Mouse (Mus musculus): ENCODE measurements around the gene Atrnl1. TPM values are rescaled to one million over a fixed set of nuclear protein-coding genes. Genes with fewer than 3 reads are reported as not detected.

Gene Atrnl1
- polyA plus RNA-seq (2014; fragmentation: Nextera tagmentation; extraction: Ambion mirVana) = 5.2 and 6.0 TPM in 2 replicates

DNA sequence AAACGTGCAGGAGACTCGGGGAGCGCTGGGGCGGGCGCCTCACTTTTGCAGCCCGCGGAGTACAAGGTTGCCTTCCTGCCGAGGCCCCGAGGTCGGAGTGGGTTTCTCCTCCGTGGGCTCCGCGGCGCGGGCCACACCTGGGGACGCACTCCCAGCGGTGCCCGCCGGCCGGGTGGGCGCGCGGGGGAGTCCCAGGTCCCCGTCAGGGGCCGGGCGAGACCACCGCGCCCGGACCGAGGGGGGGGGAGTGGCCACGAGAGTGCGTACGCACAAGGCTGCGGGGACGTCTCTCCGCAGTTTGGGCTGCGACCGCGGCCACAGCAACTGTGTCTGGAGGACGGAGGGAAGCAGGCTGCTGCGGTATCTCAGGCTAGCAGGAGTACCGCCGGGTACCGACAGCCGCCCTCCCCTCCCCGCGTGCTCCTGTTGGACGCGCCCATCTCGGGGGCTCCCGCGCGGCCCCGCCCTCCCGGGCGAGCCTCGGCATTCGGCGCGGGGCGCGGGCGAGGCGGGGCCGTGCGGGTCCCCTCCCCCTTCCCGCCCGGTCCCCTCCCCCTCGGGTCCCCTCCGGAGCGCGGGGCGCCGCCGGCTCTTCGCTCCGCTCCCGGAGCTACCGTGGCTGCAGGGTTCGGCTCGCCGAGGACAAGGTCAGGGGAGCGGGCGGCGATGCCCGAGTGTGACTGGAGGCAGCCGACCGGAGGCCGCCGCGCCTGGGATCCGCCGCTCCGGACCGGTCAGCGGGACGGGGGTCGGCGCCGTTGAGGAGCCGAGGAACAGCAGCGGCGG is at the start of gene Atrnl1:
TSS of gene Atrnl1 (plus strand) at position 559 of the 786 bp plus-strand sequence.
- WGBS = under 1% methylated on average over 75 of the region's 103 CpGs
- peak within 1 kb of the TSS; percentile 96 for H3K27ac ChIP-seq (replicated peaks; ENCODE audit: low read depth, low read length)
- peak; percentile 90 for ATAC-seq (ENCODE audit: insufficient number of reproducible peaks, low FRiP score, low TSS enrichment, low read depth)
- H3K36me3 ChIP-seq (ENCODE audit: control insufficient read depth, insufficient read depth, low read length) = no peaks in the 10 kb centered on the region
- peak; percentile 89 for DNase-seq (ENCODE audit: low spot score)
- no peaks in the 10 kb centered on the region for H3K27me3 ChIP-seq (ENCODE audit: control insufficient read depth, insufficient read depth, low read length)
- peak within 1 kb of the TSS; percentile 92 for H3K4me3 ChIP-seq (ENCODE audit: low read depth, low read length)
- peak within 1 kb of the TSS; percentile 98 for H3K4me2 ChIP-seq (ENCODE audit: low read depth, severe bottlenecking)
- H3K9me3 ChIP-seq (ENCODE audit: control insufficient read depth, low read length) = no peaks in the 10 kb centered on the region
- peaks cover 7% of the 10 kb centered on the region; the same call in 1 of the 2 replicates for H3K4me1 ChIP-seq (ENCODE audit: control insufficient read depth, insufficient read depth, low read length)
- peak within 1 kb of the TSS; percentile 97 for H3K9ac ChIP-seq (ENCODE audit: low read length)

DNA sequence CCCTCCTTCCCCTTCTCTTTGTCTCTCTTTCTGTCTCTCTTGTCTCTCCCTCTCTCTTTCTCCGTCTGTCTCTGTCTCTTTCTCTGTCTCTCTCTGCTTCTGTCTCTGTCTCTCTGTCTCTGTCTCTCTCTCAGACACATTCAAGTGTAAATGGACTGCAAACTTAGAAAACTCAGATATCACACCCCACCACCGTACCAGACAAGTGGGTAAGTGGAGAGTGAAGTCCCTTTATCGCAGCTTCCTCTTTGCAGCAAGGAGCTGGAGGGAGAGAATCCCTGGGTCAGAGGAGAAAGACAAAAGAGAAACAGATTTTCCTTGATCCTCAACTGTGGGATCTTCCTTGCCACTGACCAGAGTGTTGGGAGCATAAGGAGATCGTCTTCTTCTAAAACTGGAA is 49.3 kb upstream of the Atrnl1 start:
- Histone ChIP-seq H3K4me1 (ENCODE audit: control insufficient read depth, insufficient read depth, low read length) (no peaks in the 10 kb centered on the region), H3K36me3 (ENCODE audit: control insufficient read depth, insufficient read depth, low read length) (no peaks in the 10 kb centered on the region), H3K27ac (replicated peaks; ENCODE audit: low read depth, low read length) (no peak overlapping the region), H3K4me3 (ENCODE audit: low read depth, low read length) (no peak overlapping the region), H3K9me3 (ENCODE audit: control insufficient read depth, low read length) (no peaks in the 10 kb centered on the region), H3K9ac (ENCODE audit: low read length) (no peak overlapping the region), H3K27me3 (ENCODE audit: control insufficient read depth, insufficient read depth, low read length) (no peaks in the 10 kb centered on the region), H3K4me2 (ENCODE audit: low read depth, severe bottlenecking) (no peak overlapping the region)
- WGBS = 82% methylated on average over 4 of the region's 4 CpGs
- ATAC-seq (ENCODE audit: insufficient number of reproducible peaks, low FRiP score, low TSS enrichment, low read depth) (no peak), DNase-seq (ENCODE audit: low spot score) (no peak)

DNA sequence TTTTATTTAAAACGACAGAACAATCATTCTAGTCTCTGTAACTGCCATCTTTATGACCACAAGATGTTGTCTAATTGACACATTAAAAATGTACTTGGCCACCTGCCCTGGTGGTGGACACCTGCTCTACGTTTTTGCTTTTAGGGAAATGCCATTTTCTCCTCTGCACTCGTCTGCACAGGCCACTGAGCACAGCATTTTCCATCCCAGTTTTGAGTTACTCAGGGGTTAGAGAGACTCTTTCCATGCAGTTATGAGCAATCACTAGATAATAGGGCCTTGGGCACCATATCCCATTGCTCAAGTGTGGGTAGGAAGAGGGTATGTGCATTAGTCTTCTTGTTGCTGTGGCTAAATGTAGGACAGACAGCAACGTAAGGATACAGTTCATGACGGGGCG is 41.8 kb upstream of the Atrnl1 start:
- no peak for ATAC-seq (ENCODE audit: insufficient number of reproducible peaks, low FRiP score, low TSS enrichment, low read depth)
- H3K27me3 ChIP-seq (ENCODE audit: control insufficient read depth, insufficient read depth, low read length) = no peaks in the 10 kb centered on the region
- DNase-seq (ENCODE audit: low spot score) = no peak
- 78% methylated on average over 6 of the region's 6 CpGs for WGBS
- H3K27ac ChIP-seq (replicated peaks; ENCODE audit: low read depth, low read length) = no peak overlapping the region
- no peak overlapping the region for H3K4me3 ChIP-seq (ENCODE audit: low read depth, low read length)
- H3K36me3 ChIP-seq (ENCODE audit: control insufficient read depth, insufficient read depth, low read length) = no peaks in the 10 kb centered on the region
- H3K4me2 ChIP-seq (ENCODE audit: low read depth, severe bottlenecking) = no peak overlapping the region
- H3K9me3 ChIP-seq (ENCODE audit: control insufficient read depth, low read length) = no peaks in the 10 kb centered on the region
- no peaks in the 10 kb centered on the region for H3K4me1 ChIP-seq (ENCODE audit: control insufficient read depth, insufficient read depth, low read length)
- H3K9ac ChIP-seq (ENCODE audit: low read length) = no peak overlapping the region

DNA sequence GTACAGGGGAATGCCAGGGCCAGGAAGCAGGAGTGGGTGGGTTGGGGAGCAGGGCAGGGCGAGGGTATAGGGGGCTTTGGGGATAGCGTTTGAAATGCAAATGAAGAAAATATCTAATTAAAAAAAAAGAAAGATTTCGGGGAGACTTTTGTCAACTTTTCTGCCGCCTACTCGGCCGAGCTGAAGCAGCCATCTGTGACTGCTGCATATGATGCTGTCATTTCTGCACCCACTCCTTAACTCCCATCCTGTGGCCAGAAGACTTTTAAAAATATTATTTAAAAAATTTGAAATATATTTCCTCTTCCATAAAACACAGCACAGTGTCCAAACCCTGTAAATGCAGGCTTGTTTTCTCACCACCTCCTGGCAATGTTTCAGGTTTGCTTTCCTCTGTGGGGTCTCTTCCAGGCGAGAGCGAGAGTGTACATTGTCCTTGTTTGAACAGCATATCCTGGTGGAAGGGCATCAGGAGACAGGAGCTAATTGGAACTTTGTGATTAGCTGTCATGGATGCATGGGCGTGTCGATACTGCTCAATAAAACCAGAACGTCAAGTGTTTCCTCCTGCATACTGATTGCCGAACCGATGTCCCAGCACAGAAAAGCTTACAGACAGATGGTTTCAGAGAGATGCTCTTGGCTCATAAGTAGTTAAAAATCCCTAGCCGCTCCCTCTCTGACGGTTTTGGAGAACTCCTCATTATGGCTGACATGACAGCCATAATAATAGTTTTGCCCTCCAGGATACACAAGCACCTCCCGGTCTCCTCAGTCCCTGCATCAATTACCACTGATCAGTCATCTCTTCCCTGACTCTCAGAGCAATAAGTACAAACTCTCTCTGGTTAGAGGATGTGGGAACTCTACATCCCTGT is 38.2 kb upstream of the Atrnl1 start:
- ATAC-seq (ENCODE audit: insufficient number of reproducible peaks, low FRiP score, low TSS enrichment, low read depth) (no peak), DNase-seq (ENCODE audit: low spot score) (no peak)
- H3K4me2 ChIP-seq (ENCODE audit: low read depth, severe bottlenecking) = no peak overlapping the region
- no peak overlapping the region for H3K4me3 ChIP-seq (ENCODE audit: low read depth, low read length)
- H3K9me3 ChIP-seq (ENCODE audit: control insufficient read depth, low read length) = no peaks in the 10 kb centered on the region
- H3K36me3 ChIP-seq (ENCODE audit: control insufficient read depth, insufficient read depth, low read length) = no peaks in the 10 kb centered on the region
- H3K9ac ChIP-seq (ENCODE audit: low read length) = no peak overlapping the region
- WGBS = 80% methylated on average over 16 of the region's 16 CpGs
- H3K27ac ChIP-seq (replicated peaks; ENCODE audit: low read depth, low read length) = no peak overlapping the region
- no peaks in the 10 kb centered on the region for H3K4me1 ChIP-seq (ENCODE audit: control insufficient read depth, insufficient read depth, low read length)
- H3K27me3 ChIP-seq (ENCODE audit: control insufficient read depth, insufficient read depth, low read length) = no peaks in the 10 kb centered on the region

DNA sequence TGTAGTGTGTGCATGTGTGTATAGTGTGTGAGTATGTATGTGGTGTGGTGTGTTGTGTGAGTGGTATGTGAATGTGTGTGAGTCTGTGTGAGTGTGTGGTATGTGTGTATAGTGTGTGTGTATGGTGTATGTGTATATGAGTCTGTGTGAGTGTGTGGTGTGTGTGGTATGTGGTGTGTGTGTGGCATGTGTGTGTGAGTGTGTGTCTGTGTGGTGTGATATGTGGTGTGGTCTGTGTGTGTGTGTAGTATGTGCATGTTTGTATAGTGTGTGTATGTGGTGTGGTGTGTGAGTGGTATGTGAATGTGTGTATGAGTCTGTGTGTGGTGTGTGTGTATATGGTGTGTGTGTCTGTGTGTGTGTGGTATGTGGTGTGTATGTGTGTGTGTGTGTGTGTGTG is 37.4 kb upstream of the Atrnl1 start:
- no peaks in the 10 kb centered on the region for H3K4me1 ChIP-seq (ENCODE audit: control insufficient read depth, insufficient read depth, low read length)
- H3K9me3 ChIP-seq (ENCODE audit: control insufficient read depth, low read length) = no peaks in the 10 kb centered on the region
- DNase-seq (ENCODE audit: low spot score) (no peak), ATAC-seq (ENCODE audit: insufficient number of reproducible peaks, low FRiP score, low TSS enrichment, low read depth) (no peak)
- no peaks in the 10 kb centered on the region for H3K27me3 ChIP-seq (ENCODE audit: control insufficient read depth, insufficient read depth, low read length)
- H3K4me2 ChIP-seq (ENCODE audit: low read depth, severe bottlenecking) = no peak overlapping the region
- no peak overlapping the region for H3K4me3 ChIP-seq (ENCODE audit: low read depth, low read length)
- no peaks in the 10 kb centered on the region for H3K36me3 ChIP-seq (ENCODE audit: control insufficient read depth, insufficient read depth, low read length)
- H3K9ac ChIP-seq (ENCODE audit: low read length) = no peak overlapping the region
- H3K27ac ChIP-seq (replicated peaks; ENCODE audit: low read depth, low read length) = no peak overlapping the region

DNA sequence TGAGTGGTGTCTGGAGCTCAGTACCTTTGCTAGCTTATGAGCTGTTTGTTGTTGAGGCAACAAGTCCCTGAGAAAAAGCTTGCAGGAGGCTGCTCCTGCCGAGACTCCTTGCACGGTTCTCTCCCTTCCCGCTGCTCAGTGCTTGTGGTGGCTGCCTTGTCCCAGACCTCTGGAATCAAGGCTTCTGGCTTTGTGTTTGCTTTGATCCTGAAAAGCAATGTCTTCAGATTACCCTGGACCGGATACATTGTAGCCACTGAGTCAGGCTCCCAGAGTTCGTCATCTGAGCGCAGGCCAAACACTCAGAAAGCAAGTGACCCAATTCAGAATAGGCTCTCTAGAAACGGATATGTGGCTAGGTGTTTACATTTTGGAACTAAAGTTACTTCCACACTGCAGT is 35.8 kb upstream of the Atrnl1 start:
- Histone ChIP-seq H3K4me1 (ENCODE audit: control insufficient read depth, insufficient read depth, low read length) (no peaks in the 10 kb centered on the region), H3K27ac (replicated peaks; ENCODE audit: low read depth, low read length) (no peak overlapping the region), H3K4me2 (ENCODE audit: low read depth, severe bottlenecking) (no peak overlapping the region)

DNA sequence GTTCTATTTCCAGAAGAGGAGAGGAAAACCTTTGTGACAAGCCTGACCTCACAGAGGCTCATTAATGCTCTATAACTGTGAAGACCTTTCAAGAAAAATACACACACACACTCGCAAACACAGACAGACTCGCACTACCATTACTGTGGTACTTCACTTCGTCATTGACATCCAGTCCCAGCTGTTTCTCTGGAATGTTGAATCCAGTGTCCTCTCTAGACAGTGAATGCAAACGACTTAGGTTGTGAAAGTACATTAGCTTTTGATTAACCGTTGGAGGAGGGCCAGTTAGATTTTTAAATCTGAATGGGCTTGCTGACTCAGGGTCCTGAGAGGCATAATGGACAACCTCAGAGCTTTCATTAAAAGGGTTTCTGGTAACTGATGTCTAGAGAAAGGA is 34.0 kb upstream of the Atrnl1 start:
- ATAC-seq (ENCODE audit: insufficient number of reproducible peaks, low FRiP score, low TSS enrichment, low read depth) (no peak), DNase-seq (ENCODE audit: low spot score) (no peak)
- H3K9me3 ChIP-seq (ENCODE audit: control insufficient read depth, low read length) = no peaks in the 10 kb centered on the region
- WGBS = 47% methylated on average over 5 of the region's 5 CpGs
- H3K27ac ChIP-seq (replicated peaks; ENCODE audit: low read depth, low read length) = no peak overlapping the region
- H3K4me3 ChIP-seq (ENCODE audit: low read depth, low read length) = no peak overlapping the region
- no peak overlapping the region for H3K9ac ChIP-seq (ENCODE audit: low read length)
- H3K27me3 ChIP-seq (ENCODE audit: control insufficient read depth, insufficient read depth, low read length) = no peaks in the 10 kb centered on the region
- no peaks in the 10 kb centered on the region for H3K4me1 ChIP-seq (ENCODE audit: control insufficient read depth, insufficient read depth, low read length)
- no peaks in the 10 kb centered on the region for H3K36me3 ChIP-seq (ENCODE audit: control insufficient read depth, insufficient read depth, low read length)
- H3K4me2 ChIP-seq (ENCODE audit: low read depth, severe bottlenecking) = no peak overlapping the region

More for the DNA sequence above, 35.8 kb upstream of the Atrnl1 start:
- H3K4me3 ChIP-seq (ENCODE audit: low read depth, low read length) = no peak overlapping the region
- ATAC-seq (ENCODE audit: insufficient number of reproducible peaks, low FRiP score, low TSS enrichment, low read depth) (no peak), DNase-seq (ENCODE audit: low spot score) (no peak)
- H3K9me3 ChIP-seq (ENCODE audit: control insufficient read depth, low read length) = no peaks in the 10 kb centered on the region
- WGBS = 67% methylated on average over 7 of the region's 7 CpGs
- no peak overlapping the region for H3K9ac ChIP-seq (ENCODE audit: low read length)
- no peaks in the 10 kb centered on the region for H3K27me3 ChIP-seq (ENCODE audit: control insufficient read depth, insufficient read depth, low read length)
- H3K36me3 ChIP-seq (ENCODE audit: control insufficient read depth, insufficient read depth, low read length) = no peaks in the 10 kb centered on the region

DNA sequence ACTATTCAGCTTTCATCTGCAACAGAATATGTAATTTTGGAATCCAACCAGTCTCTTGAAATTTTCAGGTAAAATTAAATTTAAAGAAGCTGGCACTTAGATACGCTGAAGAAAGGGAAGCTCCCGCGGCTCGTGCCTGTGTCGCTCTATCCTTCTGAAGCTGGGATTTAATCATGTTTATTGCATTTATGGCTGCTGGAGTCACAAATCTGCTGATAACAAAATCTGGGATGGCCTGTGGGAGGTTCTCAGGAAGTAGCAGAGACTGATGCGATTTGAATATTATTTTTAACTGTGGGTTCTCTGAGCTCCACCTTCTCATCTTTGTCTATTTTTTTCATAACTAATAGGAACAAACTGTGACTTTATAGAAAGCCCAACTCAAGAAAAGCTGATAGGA is 33.6 kb upstream of the Atrnl1 start:
- no peak overlapping the region for H3K4me2 ChIP-seq (ENCODE audit: low read depth, severe bottlenecking)
- H3K9me3 ChIP-seq (ENCODE audit: control insufficient read depth, low read length) = no peaks in the 10 kb centered on the region
- DNase-seq (ENCODE audit: low spot score) (no peak), ATAC-seq (ENCODE audit: insufficient number of reproducible peaks, low FRiP score, low TSS enrichment, low read depth) (no peak)
- no peak overlapping the region for H3K9ac ChIP-seq (ENCODE audit: low read length)
- no peaks in the 10 kb centered on the region for H3K27me3 ChIP-seq (ENCODE audit: control insufficient read depth, insufficient read depth, low read length)
- WGBS = 93% methylated on average over 6 of the region's 6 CpGs
- no peak overlapping the region for H3K4me3 ChIP-seq (ENCODE audit: low read depth, low read length)
- H3K27ac ChIP-seq (replicated peaks; ENCODE audit: low read depth, low read length) = no peak overlapping the region
- H3K4me1 ChIP-seq (ENCODE audit: control insufficient read depth, insufficient read depth, low read length) = no peaks in the 10 kb centered on the region
- no peaks in the 10 kb centered on the region for H3K36me3 ChIP-seq (ENCODE audit: control insufficient read depth, insufficient read depth, low read length)

Measured in limb, embryonic 11.5 days (tissue).